Mouse (Mus musculus): Measurements from ENCODE around the gene Spred3. TPM values are rescaled to one million over a fixed set of nuclear protein-coding genes. Genes with fewer than 3 reads are reported as not detected.
A peak's percentile ranks its signal among the peaks of the same experiment; 100 is the strongest.

The Spred3 gene
- polyA plus RNA-seq, 1 experiment from 2014 or later: 3.0 TPM

- peak overlapping the region; percentile 47 for H3K9ac ChIP-seq (ENCODE audit: low read depth, low read length)
- no peak overlapping the region for H3K27ac ChIP-seq (replicated peaks; ENCODE audit: low read depth, low read length)
- DNase-seq (ENCODE audit: low spot score) (peak; percentile 65), ATAC-seq (ENCODE audit: low read depth) (peak; percentile 71)
- H3K9me3 ChIP-seq (ENCODE audit: control insufficient read depth, low read length): no peaks in the 10 kb centered on the region
- H3K27me3 ChIP-seq (replicated peaks; ENCODE audit: control insufficient read depth, insufficient read depth, low read length): no peaks in the 10 kb centered on the region
- H3K4me1 ChIP-seq (ENCODE audit: control insufficient read depth, insufficient read depth, low read length): peaks cover 5% of the 10 kb centered on the region; the same call in 1 of the 2 replicates
- 31% methylated on average over 38 of the region's 38 CpGs for WGBS
- H3K4me2 ChIP-seq (ENCODE audit: low read depth, low read length): peak overlapping the region; percentile 54
- H3K36me3 ChIP-seq (ENCODE audit: control insufficient read depth, insufficient read depth, low read length): no peaks in the 10 kb centered on the region
- peak overlapping the region; percentile 27 for H3K4me3 ChIP-seq (ENCODE audit: low read depth, low read length)
These were observed 60.9 kb downstream of the Spred3 start for GRCm38 (mm10) chr7:29108992-29109955.

Other genes starting within 250 kb of the Spred3 start
- 256 and 280 TPM in 2 replicates for gene Actn4, start 208.1 kb downstream of the Spred3 start, polyA plus RNA-seq (2014; fragmentation: Nextera tagmentation; extraction: Ambion mirVana)
- gene Eif3k, start 188.5 kb downstream of the Spred3 start, polyA plus RNA-seq (2014; fragmentation: Nextera tagmentation; extraction: Ambion mirVana): 403 and 404 TPM in 2 replicates
- 7.2 and 8.7 TPM in 2 replicates for gene Map4k1, start 188.4 kb downstream of the Spred3 start, polyA plus RNA-seq (2014; fragmentation: Nextera tagmentation; extraction: Ambion mirVana)
- 10.6 and 11.5 TPM in 2 replicates for gene Ryr1, start 45.2 kb downstream of the Spred3 start, polyA plus RNA-seq (2014; fragmentation: Nextera tagmentation; extraction: Ambion mirVana)
- gene Rasgrp4, start 35.6 kb downstream of the Spred3 start, polyA plus RNA-seq (2014; fragmentation: Nextera tagmentation; extraction: Ambion mirVana): 0.54 and 0.78 TPM in 2 replicates
- gene Fam98c, start 14.2 kb downstream of the Spred3 start, polyA plus RNA-seq (2014; fragmentation: Nextera tagmentation; extraction: Ambion mirVana): 15.4 and 16.5 TPM in 2 replicates
- 0.51 and 0.72 TPM in 2 replicates for gene Ggn, start 201 bp downstream of the Spred3 start, polyA plus RNA-seq (2014; fragmentation: Nextera tagmentation; extraction: Ambion mirVana)
- 244 and 264 TPM in 2 replicates for gene Psmd8, start 10.3 kb upstream of the Spred3 start, polyA plus RNA-seq (2014; fragmentation: Nextera tagmentation; extraction: Ambion mirVana)
- gene Catsperg1, start 43.6 kb upstream of the Spred3 start, polyA plus RNA-seq (2014; fragmentation: Nextera tagmentation; extraction: Ambion mirVana): 0.19 and 0.47 TPM in 2 replicates
- 1.4 and 2.2 TPM in 2 replicates for gene Kcnk6, start 62.1 kb upstream of the Spred3 start, polyA plus RNA-seq (2014; fragmentation: Nextera tagmentation; extraction: Ambion mirVana)
- gene Yif1b, start 67.9 kb upstream of the Spred3 start, polyA plus RNA-seq (2014; fragmentation: Nextera tagmentation; extraction: Ambion mirVana): 110 and 122 TPM in 2 replicates
- 1.9 and 4.3 TPM in 2 replicates for gene 2200002D01Rik, start 78.1 kb upstream of the Spred3 start, polyA plus RNA-seq (2014; fragmentation: Nextera tagmentation; extraction: Ambion mirVana)
- gene Spint2, start 111.5 kb upstream of the Spred3 start, polyA plus RNA-seq (2014; fragmentation: Nextera tagmentation; extraction: Ambion mirVana): 116 and 120 TPM in 2 replicates
- 11.6 and 13.8 TPM in 2 replicates for gene Ppp1r14a, start 118.9 kb upstream of the Spred3 start, polyA plus RNA-seq (2014; fragmentation: Nextera tagmentation; extraction: Ambion mirVana)
- 11.4 TPM in 2 replicates for gene Dpf1, start 133.5 kb upstream of the Spred3 start, polyA plus RNA-seq (2014; fragmentation: Nextera tagmentation; extraction: Ambion mirVana)